Mouse (Mus musculus): ENCODE data around the gene Slc47a1. TPM values are rescaled to one million over a fixed set of nuclear protein-coding genes. Genes with fewer than 3 reads are reported as not detected.
"Not testable (repeated sequence)": the region's sequence is repeated elsewhere in the genome, so short reads cannot be mapped to it uniquely, and the experiment has no call there.

The Slc47a1 gene
- total RNA-seq, 2 experiments from 2014 or later, result 5.9 to 7.7 TPM

- intact Hi-C loops (cut with DNase I; ENCODE audit: low total_unique reads), result no loop called here
- DNase-seq, result no peak
These were observed 36.9 kb downstream of the Slc47a1 start for GRCm38 (mm10) chr11:61341233-61341632.

- no peak for DNase-seq
- intact Hi-C loops (cut with DNase I; ENCODE audit: low total_unique reads), result no loop called here
These were observed 37.8 kb downstream of the Slc47a1 start for GRCm38 (mm10) chr11:61340374-61340773.

DNA sequence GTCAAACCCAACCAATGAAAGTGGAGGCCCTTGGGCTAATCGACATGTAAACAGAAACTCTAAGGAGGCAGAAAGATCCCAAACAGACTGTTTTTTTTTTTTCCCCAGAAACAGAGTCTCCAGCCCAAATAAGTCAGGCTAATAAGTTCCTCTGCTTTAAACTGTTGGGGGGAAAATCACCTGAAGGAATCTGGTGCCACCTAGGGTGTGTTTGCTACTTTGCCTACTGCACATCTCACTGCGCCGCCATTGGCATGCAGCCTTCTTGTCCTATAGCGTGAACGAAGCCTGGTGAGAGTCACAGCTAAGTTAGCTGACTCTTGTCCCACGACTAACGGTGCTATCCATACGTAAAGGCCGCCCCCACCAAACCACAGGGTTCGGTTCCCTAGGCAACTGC is 40.6 kb downstream of the Slc47a1 start:
- intact Hi-C loops (cut with DNase I; ENCODE audit: low total_unique reads), result no loop called here
- no peak for DNase-seq

DNA sequence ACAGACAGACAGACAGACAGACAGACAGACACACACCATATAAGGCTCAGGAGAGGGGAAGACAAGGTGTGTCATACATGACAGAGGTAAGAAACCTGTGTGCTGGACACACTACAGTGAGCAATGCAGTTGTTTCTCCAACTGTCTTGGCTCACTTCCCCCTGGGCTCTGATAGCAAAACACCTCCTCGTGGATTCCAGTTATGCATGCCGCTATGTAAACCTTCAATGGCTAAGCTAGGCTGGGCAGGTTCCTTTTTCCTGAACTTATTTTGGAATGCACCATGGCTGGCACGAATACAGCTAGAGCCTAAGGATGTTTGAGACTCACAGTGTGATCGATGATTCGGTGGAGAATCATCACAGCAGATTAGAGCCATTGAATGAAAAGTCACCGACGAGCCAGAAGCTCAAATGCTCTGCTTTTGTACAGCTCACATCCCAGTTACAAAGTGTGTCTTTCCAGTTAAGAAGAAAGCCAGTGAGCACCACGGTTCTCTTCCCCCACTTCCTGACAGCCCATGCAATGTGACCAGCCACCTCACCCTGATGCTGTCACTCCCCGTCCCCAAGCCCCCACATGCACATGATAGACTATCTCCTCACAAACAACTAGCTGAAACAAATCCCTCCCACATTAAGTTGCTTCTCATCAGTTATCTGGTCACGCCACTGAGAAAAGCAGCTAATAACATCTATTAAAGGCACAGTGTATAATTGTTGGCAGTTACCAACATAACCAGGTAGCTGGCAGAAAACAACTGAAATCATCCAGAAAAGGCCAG is 57.0 kb downstream of the Slc47a1 start:
- intact Hi-C loops (cut with DNase I; ENCODE audit: low total_unique reads), result no loop called here
- no peak for DNase-seq

DNA sequence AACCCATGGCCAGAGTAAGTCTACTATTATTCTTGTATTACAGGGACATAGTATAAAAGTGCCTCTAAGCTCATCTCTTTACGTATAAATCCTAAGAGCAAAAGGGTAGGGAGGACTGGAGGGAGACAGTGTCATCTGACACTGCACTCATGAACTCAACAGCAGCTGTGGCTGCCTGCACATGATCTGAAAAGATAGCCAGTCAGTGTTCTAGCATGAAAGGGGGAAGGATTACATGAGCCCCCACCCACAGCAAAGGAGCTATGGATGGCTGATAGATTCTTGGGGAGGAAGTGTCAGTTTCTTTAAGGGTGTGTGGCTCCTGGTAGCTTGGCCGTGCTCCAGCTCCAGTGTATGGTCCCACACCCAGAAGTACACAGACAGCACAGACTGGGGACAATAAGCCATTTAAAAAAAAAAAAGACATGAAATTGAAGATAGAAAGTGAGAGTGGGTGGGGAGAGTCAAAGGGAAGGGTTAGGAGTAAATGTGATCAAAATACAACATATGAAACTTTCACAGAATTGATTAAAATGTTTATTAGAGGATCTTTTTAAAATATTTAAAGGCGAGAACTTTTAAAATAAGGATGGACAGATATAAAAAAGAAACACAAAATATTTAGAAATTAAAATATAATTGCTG is 58.1 kb downstream of the Slc47a1 start:
- intact Hi-C loops (cut with DNase I; ENCODE audit: low total_unique reads), result no loop called here

DNA sequence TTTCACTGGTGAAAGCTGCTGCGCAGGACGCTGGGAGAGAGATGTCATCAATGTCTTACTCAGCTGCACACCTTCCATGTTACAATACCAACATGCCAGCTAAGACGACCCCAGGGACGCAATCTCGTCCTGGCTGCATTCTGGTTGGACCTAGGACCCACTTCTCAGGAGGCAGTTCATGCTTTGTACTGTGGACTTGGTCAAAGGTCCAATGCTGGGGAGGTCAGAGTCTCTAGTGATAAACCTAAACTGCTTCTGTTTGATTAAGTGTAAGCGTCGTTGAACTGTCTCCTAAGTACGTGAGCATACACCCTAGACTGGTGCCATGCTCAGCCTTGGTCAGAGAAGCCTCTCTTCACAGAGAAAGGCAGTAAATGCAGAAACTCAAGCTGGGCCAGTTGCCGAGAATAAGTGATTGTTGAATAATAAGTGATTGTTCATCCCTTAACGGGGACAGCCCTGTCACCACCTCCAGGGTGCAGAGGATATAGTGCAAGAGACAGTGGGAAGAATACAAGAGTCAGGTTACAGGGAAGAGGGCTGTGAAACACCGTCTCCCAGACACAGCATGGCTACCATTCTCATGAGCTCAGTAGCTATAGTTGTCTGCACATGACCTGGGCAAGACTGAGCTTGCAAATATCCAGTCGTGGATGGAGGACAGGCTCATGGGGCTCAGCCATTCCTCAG is 58.8 kb downstream of the Slc47a1 start:
- no peak for DNase-seq
- intact Hi-C loops (cut with DNase I; ENCODE audit: low total_unique reads), result no loop called here

More for the DNA sequence above, 58.1 kb downstream of the Slc47a1 start:
- no peak for DNase-seq

DNA sequence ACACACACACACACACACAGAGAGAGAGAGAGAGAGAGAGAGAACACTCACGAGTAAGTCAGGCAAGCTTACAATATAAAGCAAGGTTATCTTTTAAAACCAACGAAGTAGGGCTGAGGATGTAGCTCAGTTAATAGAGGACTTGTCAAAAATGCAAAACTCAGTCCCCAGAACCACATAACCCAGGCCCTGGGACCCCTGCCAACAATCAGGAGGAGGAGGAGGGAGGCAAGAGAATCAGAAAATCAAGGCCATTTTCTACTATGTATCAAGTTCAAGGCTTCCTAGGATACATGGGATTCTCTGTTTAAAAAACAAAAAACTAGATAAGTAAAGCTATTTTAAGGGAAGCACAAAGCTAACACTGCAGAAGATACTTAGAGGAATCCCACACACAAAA is 61.3 kb downstream of the Slc47a1 start:
- intact Hi-C loops (cut with DNase I; ENCODE audit: low total_unique reads), result no loop called here
- no peak for DNase-seq

DNA sequence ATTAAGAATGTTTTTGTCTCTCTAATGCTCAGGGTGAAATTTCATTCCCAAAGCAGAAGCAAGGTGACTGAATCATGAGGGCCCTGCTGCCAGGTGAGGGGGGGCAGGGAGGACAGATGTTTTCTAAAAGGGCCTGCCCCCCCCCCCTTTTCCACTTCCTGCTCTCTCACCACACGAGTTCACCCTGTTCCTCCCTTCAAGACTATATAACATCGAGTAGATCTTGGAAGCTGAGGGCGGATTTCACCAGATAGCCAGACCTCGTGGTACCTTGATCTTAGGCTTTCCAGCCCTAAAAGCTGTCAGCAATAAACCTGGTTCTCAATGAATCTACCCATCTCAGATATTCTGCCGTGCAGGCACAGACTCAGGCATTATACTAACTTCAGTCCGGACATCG is 67.8 kb downstream of the Slc47a1 start:
- DNase-seq, result no peak
- intact Hi-C loops (cut with DNase I; ENCODE audit: low total_unique reads), result no loop called here

DNA sequence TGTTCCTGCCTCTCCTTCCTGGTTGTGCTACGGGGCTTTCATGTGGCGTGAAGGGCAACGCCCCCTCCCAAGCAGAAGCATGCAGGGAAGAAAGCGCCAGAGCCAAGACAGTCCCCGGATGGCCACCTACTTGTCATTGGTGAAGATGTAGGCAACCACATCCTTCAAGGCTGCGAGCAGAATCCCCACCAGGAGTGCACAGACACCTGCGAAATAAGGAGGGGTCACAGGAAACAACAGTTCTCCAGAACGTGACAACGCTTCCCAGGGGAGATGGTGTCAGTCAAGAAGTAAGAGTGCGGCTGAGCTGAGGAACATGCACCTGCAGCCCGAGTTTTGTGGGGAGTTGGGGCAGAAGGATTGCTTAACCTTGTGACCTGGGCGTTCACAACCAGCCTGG is 68.3 kb downstream of the Slc47a1 start:
- intact Hi-C loops (cut with DNase I; ENCODE audit: low total_unique reads), result loop anchor here (10.0 kb wide), 1 partner anchor 115 kb away; no protein-coding TSS in a partner anchor
- DNase-seq, result no peak

GRCm38 (mm10) chr11:61307795-61308194 is 70.3 kb downstream of the Slc47a1 start:
- no peak for DNase-seq
- intact Hi-C loops (cut with DNase I; ENCODE audit: low total_unique reads), result loop anchor here (10.0 kb wide), 1 partner anchor 113 kb away; no protein-coding TSS in a partner anchor

DNA sequence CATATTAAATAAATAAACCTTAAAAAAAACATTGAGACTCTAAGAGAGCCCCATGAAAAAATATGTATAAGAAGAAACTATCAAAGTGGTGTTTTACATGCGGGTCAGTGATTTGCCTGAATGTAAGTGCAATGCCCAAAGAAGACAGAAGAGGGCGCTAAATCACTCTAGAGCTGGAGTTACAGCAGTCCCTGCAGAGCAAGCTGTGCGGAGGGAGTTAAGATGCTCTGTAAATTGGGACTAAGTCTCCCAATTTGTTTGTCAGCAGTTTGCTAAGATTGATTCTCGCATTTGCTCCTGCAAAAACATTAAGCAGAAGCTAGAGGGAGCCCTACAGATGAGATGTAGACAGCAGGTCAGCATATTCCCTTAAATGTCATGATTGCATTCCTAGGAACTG is 72.8 kb downstream of the Slc47a1 start:
- intact Hi-C loops (cut with DNase I; ENCODE audit: low total_unique reads), result loop anchor here (10.0 kb wide), 1 partner anchor 111 kb away; no protein-coding TSS in a partner anchor
- peak; percentile 21 for DNase-seq

- intact Hi-C loops (cut with DNase I; ENCODE audit: low total_unique reads), result loop anchor here (10.0 kb wide), 1 partner anchor 110 kb away; no protein-coding TSS in a partner anchor
- DNase-seq, result not testable (repeated sequence)
These were observed 73.6 kb downstream of the Slc47a1 start for GRCm38 (mm10) chr11:61304535-61304934.

DNA sequence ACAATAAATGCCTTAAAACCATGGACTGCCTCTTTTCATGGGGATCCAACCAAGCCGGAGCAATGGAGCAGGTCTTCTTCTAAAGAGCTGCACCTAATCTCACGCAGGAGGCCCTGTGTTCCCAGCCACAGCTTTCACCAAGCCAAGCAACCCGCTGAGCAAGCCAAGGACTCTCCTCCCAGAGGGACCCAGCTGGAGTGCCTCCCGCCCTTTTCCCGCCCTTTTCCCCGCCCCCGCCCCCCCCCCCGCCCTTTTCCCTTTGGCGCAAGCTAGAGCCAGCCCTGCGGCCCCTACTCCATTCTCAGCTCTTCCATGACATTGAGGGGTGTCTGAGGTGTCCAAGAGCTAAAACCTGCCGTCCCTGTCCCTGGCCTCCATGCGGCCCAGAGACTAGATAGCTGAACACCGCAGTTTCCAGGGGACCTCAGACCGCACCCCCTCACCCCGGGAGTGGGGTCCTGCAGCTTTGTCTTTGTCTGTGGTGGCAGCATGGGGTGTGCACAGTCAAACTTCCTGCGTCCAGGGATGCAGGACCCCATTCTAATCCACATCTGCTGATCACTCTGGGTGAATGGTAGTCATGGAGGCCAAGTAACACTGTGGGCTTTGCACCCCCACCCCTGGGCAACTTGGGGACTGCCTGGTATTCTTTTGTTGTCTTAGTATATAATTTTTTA is 77.3 kb downstream of the Slc47a1 start:
- DNase-seq, result peak; percentile 26
- intact Hi-C loops (cut with DNase I; ENCODE audit: low total_unique reads), result loop anchor here (10.0 kb wide), 1 partner anchor 106 kb away; no protein-coding TSS in a partner anchor

DNA sequence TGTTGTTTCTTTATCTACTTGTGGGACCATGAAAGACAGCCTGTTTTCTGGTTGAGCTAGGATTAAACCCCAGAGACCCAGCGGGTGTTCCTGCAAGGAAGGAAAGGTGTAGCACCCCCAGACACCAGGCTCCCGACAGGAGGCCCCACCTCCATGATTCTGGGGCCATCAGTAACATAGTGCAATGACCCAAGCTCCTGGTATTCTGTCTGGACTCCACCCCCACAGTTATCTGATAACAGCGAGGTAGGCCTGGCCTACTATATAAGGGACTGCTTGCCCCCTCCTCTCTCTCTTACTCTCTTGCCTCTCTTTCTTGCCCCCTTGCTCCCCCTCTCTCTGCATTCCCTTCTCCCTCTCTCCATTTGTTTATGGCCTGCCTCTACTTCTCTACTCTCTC is 77.9 kb downstream of the Slc47a1 start:
- intact Hi-C loops (cut with DNase I; ENCODE audit: low total_unique reads), result loop anchor here (10.0 kb wide), 1 partner anchor 105 kb away; no protein-coding TSS in a partner anchor
- no peak for DNase-seq

- intact Hi-C loops (cut with DNase I; ENCODE audit: low total_unique reads), result no loop called here
These were observed 80.2 kb downstream of the Slc47a1 start for GRCm38 (mm10) chr11:61297901-61298300.

GRCm38 (mm10) chr11:61297326-61297725 is 80.8 kb downstream of the Slc47a1 start:
- intact Hi-C loops (cut with DNase I; ENCODE audit: low total_unique reads), result no loop called here

More at GRCm38 (mm10) chr11:61297901-61298300, 80.2 kb downstream of the Slc47a1 start:
- no peak for DNase-seq

DNA sequence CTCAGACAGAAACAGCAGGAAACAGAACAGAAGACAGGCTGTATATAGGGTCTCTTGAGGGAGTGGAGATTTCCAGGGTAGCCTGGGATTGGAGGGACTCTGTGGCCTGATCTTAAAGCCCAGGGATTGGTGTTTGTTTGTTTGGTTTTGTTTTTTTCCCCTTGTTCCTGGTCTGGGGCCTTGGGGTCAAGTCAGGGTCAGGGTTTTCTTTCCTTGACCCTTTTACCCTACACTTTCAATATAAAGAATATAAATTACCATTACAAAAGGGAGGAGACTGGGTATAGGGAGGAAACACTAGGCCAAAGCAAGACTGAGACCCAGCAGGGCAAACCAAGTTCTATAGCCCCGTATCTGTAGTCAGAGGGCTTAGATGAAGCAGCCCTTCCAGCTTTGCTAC is 81.6 kb downstream of the Slc47a1 start:
- intact Hi-C loops (cut with DNase I; ENCODE audit: low total_unique reads), result no loop called here
- DNase-seq, result no peak

More at GRCm38 (mm10) chr11:61297326-61297725, 80.8 kb downstream of the Slc47a1 start:
- no peak for DNase-seq

DNA sequence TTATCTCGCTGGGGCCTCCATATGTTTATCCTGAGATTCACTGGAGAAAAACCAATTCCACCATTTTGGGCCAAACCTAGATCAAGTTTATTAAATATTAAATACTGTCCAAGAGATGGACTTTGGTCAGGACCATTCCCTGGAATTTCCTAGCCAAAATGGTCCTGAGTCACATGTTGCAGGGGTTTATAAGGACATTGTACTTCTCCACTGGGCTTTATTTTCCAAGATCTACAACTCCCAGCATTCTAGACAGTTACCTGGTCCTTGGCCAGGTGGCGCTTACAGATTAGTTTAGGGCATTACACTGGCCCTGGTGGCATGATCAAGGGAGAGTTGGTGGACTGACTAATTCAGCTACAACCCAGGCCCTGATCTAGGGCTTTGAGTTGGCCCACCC is 82.6 kb downstream of the Slc47a1 start:
- intact Hi-C loops (cut with DNase I; ENCODE audit: low total_unique reads), result no loop called here
- no peak for DNase-seq

- no peak for DNase-seq
- intact Hi-C loops (cut with DNase I; ENCODE audit: low total_unique reads), result no loop called here
These were observed 83.7 kb downstream of the Slc47a1 start for GRCm38 (mm10) chr11:61294431-61294830.

Data from gastrocnemius, postnatal 14 days (tissue).